Mouse (Mus musculus) MEL (cell line): Measurements from ENCODE around the gene Nup188. TPM values are rescaled to one million over a fixed set of nuclear protein-coding genes. Genes with fewer than 3 reads are reported as not detected.

Source experiments
- DNase-seq: peaks from one replicate; pipeline ENCODE4 v3.0.0; 2011; ENCODE audit warnings: low read depth, low spot score
- H3K27ac ChIP-seq: 2 replicates; pipeline ENCODE4 v1.5.1; 2012; ENCODE audit warnings: low read depth, mild to moderate bottlenecking, control low read depth, low read length, moderate library complexity; ENCODE audit not compliant: control insufficient read depth
- H3K27me3 ChIP-seq, 2 experiments: fragments of 150-350 bp in 1 of 2; sonication (generic) in 1 of 2; 2 replicates each; pipeline ENCODE4 v1.6.1; 2012; ENCODE audit warnings: low read length in 2 of 2, mild to moderate bottlenecking in 2 of 2, improper control_type of control experiment in 1 of 2, moderate library complexity in 1 of 2; ENCODE audit not compliant: insufficient read depth in 2 of 2, control insufficient read depth in 1 of 2
- H3K36me3 ChIP-seq, 2 experiments: 2 replicates each; pipeline ENCODE4 v1.6.1; 2012 to 2014; ENCODE audit warnings: low read length in 2 of 2, improper control_type of control experiment in 1 of 2, inconsistent platforms in 1 of 2, mild to moderate bottlenecking in 1 of 2; ENCODE audit not compliant: insufficient read depth in 2 of 2, control insufficient read depth in 1 of 2
- H3K4me1 ChIP-seq, 2 experiments: fragments of 150-350 bp in 1 of 2; sonication (generic) in 1 of 2; 2 replicates each; pipeline ENCODE4 v1.6.1; 2012; ENCODE audit warnings: low read length in 2 of 2, improper control_type of control experiment in 1 of 2, mild to moderate bottlenecking in 1 of 2; ENCODE audit not compliant: insufficient read depth in 2 of 2, control insufficient read depth in 1 of 2
- H3K4me3 ChIP-seq, 2 experiments: fragments of 150-350 bp in 1 of 2; sonication (generic) in 1 of 2; 2 replicates each; pipeline ENCODE4 v1.5.1; 2012; ENCODE audit warnings: low read depth in 2 of 2, low read length in 2 of 2, mild to moderate bottlenecking in 2 of 2, moderate library complexity in 2 of 2, control low read depth in 1 of 2, improper control_type of control experiment in 1 of 2; ENCODE audit not compliant: control insufficient read depth in 1 of 2, insufficient read depth in 1 of 2
- H3K79me2 ChIP-seq: 2 replicates; pipeline ENCODE4 v1.6.1; 2012; ENCODE audit warnings: mild to moderate bottlenecking, low read length, moderate library complexity; ENCODE audit not compliant: control insufficient read depth, poor library complexity, insufficient read depth
- H3K9ac ChIP-seq: 2 replicates; pipeline ENCODE4 v1.6.1; 2012; ENCODE audit warnings: low read depth, mild to moderate bottlenecking, control low read depth, low read length, moderate library complexity; ENCODE audit not compliant: control insufficient read depth, poor library complexity, severe bottlenecking
- H3K9me3 ChIP-seq: fragments of 150-350 bp; sonication (generic); replicated peaks from 2 replicates; pipeline ENCODE4 v1.6.1; 2012; ENCODE audit warnings: mild to moderate bottlenecking, low read length, improper control_type of control experiment, moderate library complexity; ENCODE audit not compliant: insufficient read depth
- CHD1 ChIP-seq: IDR thresholded peaks from 2 replicates; pipeline ENCODE4 v1.6.1; 2012; ENCODE audit warnings: low read depth, mild to moderate bottlenecking, inconsistent platforms, low read length, improper control_type of control experiment
- CHD2 ChIP-seq: IDR thresholded peaks from 2 replicates; pipeline ENCODE4 v1.6.1; 2011; ENCODE audit warnings: low read length, improper control_type of control experiment
- CTCF ChIP-seq, 3 experiments: IDR thresholded peaks in 2 of 3; conservative IDR thresholded peaks in 1 of 3; 2 replicates each; pipeline ENCODE4 v1.5.1; 2011 to 2012; ENCODE audit warnings: low read length in 3 of 3, low read depth in 2 of 3, mild to moderate bottlenecking in 2 of 3, improper control_type of control experiment in 1 of 3, inconsistent platforms in 1 of 3, mixed read lengths in 1 of 3, moderate library complexity in 1 of 3; ENCODE audit not compliant: control insufficient read depth in 1 of 3, insufficient read depth in 1 of 3, poor library complexity in 1 of 3, severe bottlenecking in 1 of 3
- EP300 ChIP-seq, 2 experiments: IDR thresholded peaks; 2 replicates each; pipeline ENCODE4 v1.6.1; 2011; ENCODE audit warnings: improper control_type of control experiment in 2 of 2, low read length in 2 of 2, low read depth in 1 of 2, mild to moderate bottlenecking in 1 of 2
- ETS1 ChIP-seq: IDR thresholded peaks from 2 replicates; pipeline ENCODE4 v1.6.1; 2012; ENCODE audit warnings: low read depth, mild to moderate bottlenecking, inconsistent platforms, low read length, improper control_type of control experiment, moderate library complexity
- GABPA ChIP-seq: IDR thresholded peaks from 2 replicates; pipeline ENCODE4 v1.6.1; 2012; ENCODE audit warnings: low read depth, mild to moderate bottlenecking, inconsistent platforms, low read length, improper control_type of control experiment, moderate library complexity
- GATA1 ChIP-seq: IDR thresholded peaks from 2 replicates; pipeline ENCODE4 v1.6.1; 2011; ENCODE audit warnings: low read depth, low read length, improper control_type of control experiment
- JUND ChIP-seq: IDR thresholded peaks from 2 replicates; pipeline ENCODE4 v1.6.1; 2011; ENCODE audit warnings: low read depth, mild to moderate bottlenecking, improper control_type of control experiment, low read length
- MAFK ChIP-seq: IDR thresholded peaks from 2 replicates; pipeline ENCODE4 v1.6.1; 2011; ENCODE audit warnings: low read depth, mild to moderate bottlenecking, low read length, improper control_type of control experiment, borderline replicate concordance
- MAX ChIP-seq: IDR thresholded peaks from 2 replicates; pipeline ENCODE4 v1.6.1; 2011; ENCODE audit warnings: low read length, improper control_type of control experiment
- MEF2A ChIP-seq: IDR thresholded peaks from 2 replicates; pipeline ENCODE4 v1.6.1; 2014; ENCODE audit warnings: low read depth, mild to moderate bottlenecking, inconsistent platforms, low read length, improper control_type of control experiment; ENCODE audit not compliant: poor library complexity, insufficient replicate concordance, severe bottlenecking; ENCODE audit errors: extremely low read depth
- MYB ChIP-seq: IDR thresholded peaks from 2 replicates; pipeline ENCODE4 v1.6.1; 2011; ENCODE audit warnings: mild to moderate bottlenecking, low read depth, low read length, improper control_type of control experiment
- NELFE ChIP-seq: IDR thresholded peaks from 2 replicates; pipeline ENCODE4 v1.6.1; 2011; ENCODE audit warnings: low read depth, low read length, improper control_type of control experiment
- NRF1 ChIP-seq: IDR thresholded peaks from 2 replicates; pipeline ENCODE4 v1.6.1; 2014; ENCODE audit warnings: low read depth, mild to moderate bottlenecking, inconsistent platforms, low read length, improper control_type of control experiment, moderate library complexity; ENCODE audit not compliant: poor library complexity, insufficient read depth, severe bottlenecking
- POLR2AphosphoS2 ChIP-seq: IDR thresholded peaks from 2 replicates; pipeline ENCODE4 v1.6.1; 2011; ENCODE audit warnings: low read length, improper control_type of control experiment
- RAD21 ChIP-seq: IDR thresholded peaks from 2 replicates; pipeline ENCODE4 v1.6.1; 2011; ENCODE audit warnings: mild to moderate bottlenecking, low read depth, low read length, improper control_type of control experiment
- SIN3A ChIP-seq: IDR thresholded peaks from 2 replicates; pipeline ENCODE4 v1.6.1; 2012; ENCODE audit warnings: low read length, improper control_type of control experiment, inconsistent platforms
- TBP ChIP-seq: IDR thresholded peaks from 2 replicates; pipeline ENCODE4 v1.8.0; 2011; ENCODE audit warnings: low read depth, low read length, improper control_type of control experiment
- USF2 ChIP-seq, 2 experiments: IDR thresholded peaks; 2 replicates each; pipeline ENCODE4 v1.6.1; 2011 to 2012; ENCODE audit warnings: improper control_type of control experiment in 2 of 2, low read length in 2 of 2, borderline replicate concordance in 1 of 2, inconsistent platforms in 1 of 2, low read depth in 1 of 2, mild to moderate bottlenecking in 1 of 2; ENCODE audit not compliant: insufficient read depth in 1 of 2
- ZC3H11A ChIP-seq: IDR thresholded peaks from 2 replicates; pipeline ENCODE4 v1.6.1; 2012; ENCODE audit warnings: low read depth, mild to moderate bottlenecking, inconsistent platforms, low read length, improper control_type of control experiment
- ZMIZ1 ChIP-seq: IDR thresholded peaks from 2 replicates; pipeline ENCODE4 v1.6.1; 2012; ENCODE audit warnings: low read depth, mild to moderate bottlenecking, inconsistent platforms, low read length, improper control_type of control experiment, moderate library complexity
- ZNF384 ChIP-seq: IDR thresholded peaks from 2 replicates; pipeline ENCODE4 v1.6.1; 2012; ENCODE audit warnings: low read depth, mild to moderate bottlenecking, inconsistent platforms, low read length, improper control_type of control experiment
- polyA plus RNA-seq, 2 experiments: library from polyadenylated mRNA; stranded (reverse) in 1 of 2; unstranded in 1 of 2; fragments of >175 nt in 1 of 2; fragments of >200 nt in 1 of 2; gene quantifications; 2 replicates each; pipeline versions ENCODE4 v1.2.1 to v1.2.4; 2012; ENCODE audit warnings: low replicate concordance in 2 of 2, low read depth in 1 of 2; ENCODE audit not compliant: insufficient read length in 2 of 2, insufficient read depth in 1 of 2, missing spikeins in 1 of 2
- total RNA-seq: library from RNA; depleted of rRNA; stranded (reverse); fragments of 300-350 nt; gene quantifications from 2 replicates; pipeline ENCODE4 v1.2.3, GENCODE M21; 2012

The Nup188 gene
- total and polyA plus RNA-seq, 3 experiments: 58.6 to 119 TPM; not detected in 1

- no peak overlapping the region for H3K9ac ChIP-seq
- peak; percentile 42 for DNase-seq
- H3K27me3 ChIP-seq: no peaks in the 10 kb centered on the region
- H3K4me3 ChIP-seq: no peak overlapping the region
- H3K9me3 ChIP-seq: no peaks in the 10 kb centered on the region
- TF ChIP-seq CTCF (IDR thresholded peaks at IDR 0.05 in 2 of 3, conservative IDR thresholded peaks at IDR 0.05 in 1 of 3; ENCODE audit: control insufficient read depth in 1 of 3, insufficient read depth in 1 of 3, low read depth in 2 of 3, low read length in 3 of 3, poor library complexity in 1 of 3, severe bottlenecking in 1 of 3) (peak; percentile 4 to 45 (median 25); a peak in 5 of 6 replicates), ZNF384 (no peak)
- no peak overlapping the region for H3K27ac ChIP-seq
- H3K79me2 ChIP-seq: no peaks in the 10 kb centered on the region
- no peaks in the 10 kb centered on the region for H3K36me3 ChIP-seq
- no peaks in the 10 kb centered on the region for H3K4me1 ChIP-seq
These were observed 65.0 kb downstream of the Nup188 start for GRCm38 (mm10) chr2:30351149-30351548.

GRCm38 (mm10) chr2:30355861-30356260 lies 69.7 kb downstream of the Nup188 start:
- no peaks in the 10 kb centered on the region for H3K27me3 ChIP-seq
- no peak overlapping the region for H3K27ac ChIP-seq
- peaks cover 0 to 13% of the 10 kb centered on the region in 2 experiments; a peak in 2 of 4 replicates for H3K4me1 ChIP-seq
- no peak overlapping the region for H3K9ac ChIP-seq
- no peak for TF ChIP-seq RAD21
- H3K4me3 ChIP-seq: no peak overlapping the region
- no peaks in the 10 kb centered on the region; the same call in 1 of the 2 replicates for H3K79me2 ChIP-seq
- H3K9me3 ChIP-seq: no peaks in the 10 kb centered on the region
- H3K36me3 ChIP-seq: peaks cover 0 to 3% of the 10 kb centered on the region in 2 experiments; a peak in 2 of 4 replicates
- no peak for DNase-seq

DNA sequence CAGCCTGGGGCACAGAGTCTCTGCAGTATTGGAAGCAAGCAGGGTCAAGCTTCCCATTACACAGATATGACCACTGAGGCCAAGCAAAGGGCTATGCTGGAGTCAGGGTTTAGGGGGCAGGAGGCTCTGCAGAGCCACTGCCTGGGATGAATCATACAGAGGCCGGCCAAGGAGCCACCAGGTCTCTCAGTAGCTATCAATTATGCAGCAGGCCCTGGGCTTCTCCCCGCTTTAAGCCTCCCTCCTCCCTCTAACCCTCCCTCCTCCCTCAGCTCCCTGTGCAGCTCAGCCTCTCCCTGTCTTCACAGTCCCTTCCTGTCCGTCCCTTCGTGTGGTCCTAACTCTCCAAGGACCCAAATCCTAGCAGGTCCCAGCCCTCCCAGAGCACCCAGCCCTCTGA lies 70.1 kb downstream of the Nup188 start:
- Histone ChIP-seq H3K4me3 (no peak overlapping the region), H3K4me1 (peaks cover 0 to 13% of the 10 kb centered on the region in 2 experiments; a peak in 2 of 4 replicates), H3K9me3 (no peaks in the 10 kb centered on the region)

DNA sequence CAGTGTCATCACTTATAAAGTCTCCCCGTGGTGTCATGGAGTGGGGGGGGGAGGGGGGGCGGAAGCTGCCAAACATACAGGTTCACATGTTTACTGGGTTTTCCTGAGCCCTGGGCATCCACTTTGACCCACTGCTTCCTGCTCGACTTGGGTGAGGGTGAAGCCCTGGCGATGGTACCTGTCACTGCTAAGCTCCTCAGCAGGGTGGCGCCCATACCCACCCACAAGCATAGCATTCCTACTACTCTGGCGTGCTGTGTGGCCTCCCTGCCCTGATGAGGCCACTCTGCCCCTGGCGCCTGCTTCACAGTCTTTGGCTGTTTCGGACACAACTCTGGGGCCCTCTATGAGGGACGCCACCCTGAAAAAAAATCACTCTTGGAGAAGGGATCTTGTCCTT lies 70.7 kb downstream of the Nup188 start:
- no peak overlapping the region for H3K9ac ChIP-seq
- peaks cover 0 to 13% of the 10 kb centered on the region in 2 experiments; a peak in 2 of 4 replicates for H3K4me1 ChIP-seq
- TF ChIP-seq MEF2A: no peak
- no peak for TF ChIP-seq ETS1
- no peak for TF ChIP-seq ZMIZ1
- no peak for TF ChIP-seq USF2 (IDR thresholded peaks at IDR 0.05; ENCODE audit: borderline replicate concordance in 1 of 2, insufficient read depth in 1 of 2, low read depth in 1 of 2, low read length in 2 of 2)
- TF ChIP-seq SIN3A: no peak
- no peak for TF ChIP-seq CHD1
- TF ChIP-seq MYB: no peak
- no peak for TF ChIP-seq NELFE
- TF ChIP-seq EP300 (IDR thresholded peaks at IDR 0.05; ENCODE audit: low read depth in 1 of 2, low read length in 2 of 2): no peak
- no peak for TF ChIP-seq MAFK
- no peak for TF ChIP-seq NRF1
- TF ChIP-seq POLR2AphosphoS2: no peak
- no peak for TF ChIP-seq ZC3H11A
- no peaks in the 10 kb centered on the region for H3K27me3 ChIP-seq
- no peaks in the 10 kb centered on the region for H3K9me3 ChIP-seq
- H3K79me2 ChIP-seq: no peaks in the 10 kb centered on the region; the same call in 1 of the 2 replicates
- H3K27ac ChIP-seq: no peak overlapping the region
- no peak for DNase-seq
- H3K36me3 ChIP-seq: peaks cover 0 to 3% of the 10 kb centered on the region in 2 experiments; a peak in 2 of 4 replicates
- no peak overlapping the region for H3K4me3 ChIP-seq

More for the DNA sequence above, 70.1 kb downstream of the Nup188 start:
- H3K79me2 ChIP-seq: no peaks in the 10 kb centered on the region; the same call in 1 of the 2 replicates
- H3K9ac ChIP-seq: no peak overlapping the region
- no peak for TF ChIP-seq MEF2A
- TF ChIP-seq GABPA: no peak
- TF ChIP-seq MAX: no peak
- no peak for TF ChIP-seq TBP
- TF ChIP-seq GATA1: no peak
- no peak for TF ChIP-seq NRF1
- TF ChIP-seq ZMIZ1: no peak
- no peak for TF ChIP-seq EP300 (IDR thresholded peaks at IDR 0.05; ENCODE audit: low read depth in 1 of 2, low read length in 2 of 2)
- TF ChIP-seq ETS1: no peak
- no peak for TF ChIP-seq CHD2
- TF ChIP-seq JUND: no peak
- TF ChIP-seq, all 39 proteins: peak for 0
- Histone ChIP-seq H3K36me3 (peaks cover 0 to 3% of the 10 kb centered on the region in 2 experiments; a peak in 2 of 4 replicates), H3K27me3 (no peaks in the 10 kb centered on the region), H3K27ac (no peak overlapping the region)
- no peak for DNase-seq
